ENCODE assay signal across 24 mouse cellular contexts in genomic region chr3:131248444-131248843, GRCm38 (mm10). TPM values are rescaled to one million over a fixed set of nuclear protein-coding genes. Genes with fewer than 3 reads are reported as not detected.
DNase-seq lines count a peak whose midpoint lies in the region; ATAC-seq lines count a peak whose summit lies in the region.
"Had no signal": no experiment of that assay in that cellular context is flagged by ENCODE, and none has a peak within 500 bp of the region (broad histone marks: within the 10 kb centered on the region; RNA-seq: fewer than 3 reads in every experiment).

No protein-coding gene starts in this region.

- WGBS in heart, embryonic 12.5 days, result 86% methylated on average over 10 of the region's 10 CpGs

- no peaks in the 10 kb centered on the region for H3K9me3 ChIP-seq in heart, embryonic 12.5 days (replicated peaks)
- H3K9me3 ChIP-seq: embryonic facial prominence, embryonic 10.5 days; embryonic facial prominence, embryonic 13.5 days; forebrain, embryonic 12.5 days; forebrain, embryonic 15.5 days; heart, embryonic 10.5 days; hindbrain, embryonic 12.5 days; hindbrain, embryonic 15.5 days had no signal

- peaks cover 54% of the 10 kb centered on the region for H3K4me1 ChIP-seq in heart, embryonic 12.5 days (replicated peaks)
- peaks cover 11% of the 10 kb centered on the region for H3K4me1 ChIP-seq in brown adipose tissue, adult 24 weeks (ENCODE audit: control insufficient read depth, insufficient read depth, insufficient read length, low read length)
- H3K4me1 ChIP-seq: forebrain, embryonic 12.5 days; hindbrain, embryonic 12.5 days; hindbrain, embryonic 15.5 days had no signal

- no peaks in the 10 kb centered on the region for H3K27me3 ChIP-seq in heart, embryonic 12.5 days (replicated peaks)
- H3K27me3 ChIP-seq: embryonic facial prominence, embryonic 13.5 days; forebrain, embryonic 12.5 days; forebrain, embryonic 15.5 days; hindbrain, embryonic 12.5 days; hindbrain, embryonic 15.5 days had no signal

- no peak overlapping the region for H3K4me2 ChIP-seq in heart, embryonic 12.5 days
- H3K4me2 ChIP-seq: embryonic facial prominence, embryonic 13.5 days; forebrain, embryonic 12.5 days; forebrain, embryonic 15.5 days; hindbrain, embryonic 12.5 days; hindbrain, embryonic 15.5 days had no signal

- peak; percentile 81 for DNase-seq in heart, adult 11 months
- peak; percentile 29 for DNase-seq in A20 (ENCODE audit: low read depth, low spot score)
- no peak for DNase-seq in cerebellum, postnatal 14 days
- no peak for DNase-seq in retina, embryonic 14.5 days (ENCODE audit: low spot score)
- DNase-seq: adrenal gland, adult 8-10 months; adrenal gland, postnatal 25 days; B cell, adult 2 months; cerebellum, adult 18-20 months; cerebellum, adult 9-10 months; cerebellum, postnatal 25 days; embryo, embryonic 11 days; gastrocnemius, postnatal 25 days; heart, adult 2 months had no signal

- H3K9ac ChIP-seq in heart, embryonic 12.5 days, result no peak overlapping the region
- H3K9ac ChIP-seq: embryonic facial prominence, embryonic 13.5 days; forebrain, embryonic 12.5 days; forebrain, embryonic 15.5 days; hindbrain, embryonic 12.5 days; hindbrain, embryonic 15.5 days had no signal

- no peak overlapping the region for H3K4me3 ChIP-seq in heart, embryonic 12.5 days
- H3K4me3 ChIP-seq in brown adipose tissue, adult 24 weeks (ENCODE audit: insufficient read depth, low read depth, low read length), result no peak overlapping the region
- H3K4me3 ChIP-seq: embryonic facial prominence, embryonic 10.5 days; embryonic facial prominence, embryonic 13.5 days; erythroblast, embryonic 14.5 days; forebrain, embryonic 12.5 days; forebrain, embryonic 15.5 days; heart, adult 2 months; heart, embryonic 10.5 days; hindbrain, embryonic 12.5 days; hindbrain, embryonic 15.5 days had no signal

- ATAC-seq in heart, embryonic 12.5 days (ENCODE audit: insufficient number of reproducible peaks, low FRiP score), result no peak
- ATAC-seq: activated CD4-positive, CD25-positive, alpha-beta regulatory T cell, adult 4 months; forebrain, embryonic 15.5 days had no signal

- H3K36me3 ChIP-seq in heart, embryonic 12.5 days, result peaks cover 45% of the 10 kb centered on the region
- H3K36me3 ChIP-seq: forebrain, embryonic 15.5 days; hindbrain, embryonic 15.5 days had no signal

- H3K27ac ChIP-seq in heart, embryonic 12.5 days (ENCODE audit: poor library complexity, severe bottlenecking), result no peak overlapping the region
- peak overlapping the region; percentile 63; the same call in 1 of the 2 replicates for H3K27ac ChIP-seq in brown adipose tissue, adult 24 weeks (replicated peaks; ENCODE audit: low read depth, low read length)
- H3K27ac ChIP-seq: embryonic facial prominence, embryonic 10.5 days; embryonic facial prominence, embryonic 13.5 days; forebrain, embryonic 12.5 days; forebrain, embryonic 15.5 days; heart, adult 2 months; hindbrain, embryonic 12.5 days; hindbrain, embryonic 15.5 days had no signal

RNA-seq across cellular contexts. Expression of gene Hadh, which starts 23.5 kb away (rescaled TPM):
- polyA plus RNA-seq in heart, embryonic 12.5 days (2016; fragmentation: Nextera tagmentation; extraction: Ambion mirVana), result 142 and 151 TPM in 2 replicates
- 1,641 and 1,655 TPM in 2 replicates for polyA plus RNA-seq in brown adipose tissue, adult 24 weeks (2012; ENCODE audit: insufficient read depth, insufficient read length, missing spikeins)

RNA-seq across cellular contexts. Expression of gene Cyp2u1, which starts 54.6 kb away (rescaled TPM):
- polyA plus RNA-seq in heart, embryonic 12.5 days (2016; fragmentation: Nextera tagmentation; extraction: Ambion mirVana), result 8.2 and 8.5 TPM in 2 replicates
- polyA plus RNA-seq in brown adipose tissue, adult 24 weeks (2012; ENCODE audit: insufficient read depth, insufficient read length, missing spikeins), result 28.2 and 36.0 TPM in 2 replicates
- polyA plus RNA-seq: erythroblast, embryonic 14.5 days had no signal

Comparison
In these comparisons a context has a peak if more than half of its experiments do, and no peak if none do; other contexts are left out.
1. DNase-seq: peak in heart, adult 11 months (single experiment) and A20 (single experiment); none in cerebellum, postnatal 14 days (0 of 2) and retina, embryonic 14.5 days (single experiment).
2. RNA of gene Hadh, which starts 23.5 kb away (polyA plus RNA-seq): 1,641 to 1,655 TPM in brown adipose tissue, adult 24 weeks; 142 to 151 TPM in heart, embryonic 12.5 days; every median in the first group is over 10 times any median in the second.